14 mouse cellular contexts compared by ENCODE assay signal in the genomic region with DNA sequence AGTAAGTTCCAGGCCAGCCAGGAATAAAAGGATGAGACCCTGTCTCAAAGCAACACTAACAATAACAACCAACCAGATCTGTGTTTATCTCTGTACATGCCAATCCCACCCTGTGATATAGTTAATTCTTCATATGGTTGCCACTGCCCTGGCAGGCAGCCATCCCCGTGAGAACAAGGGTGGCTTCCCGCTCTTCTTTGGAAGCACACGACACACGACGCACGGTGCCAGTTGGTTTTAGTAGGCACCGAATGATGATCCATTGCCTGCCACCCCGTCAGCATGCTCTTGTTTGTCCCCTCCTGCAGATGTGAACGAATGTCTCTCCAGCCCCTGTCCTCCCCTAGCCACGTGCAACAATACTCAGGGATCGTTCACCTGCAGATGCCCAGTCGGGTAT.
"Had no signal": no experiment of that assay in that cellular context is flagged by ENCODE, and none has a peak within 500 bp of the region (broad histone marks: within the 10 kb centered on the region; RNA-seq: fewer than 3 reads in every experiment).

No protein-coding gene starts in this region.

- H3K9me3 ChIP-seq: limb, embryonic 10.5 days; liver, embryonic 12.5 days; lung, embryonic 15.5 days; midbrain, embryonic 13.5 days; stomach, embryonic 15.5 days had no signal

- H3K27ac ChIP-seq: limb, embryonic 10.5 days; lung, embryonic 15.5 days; midbrain, embryonic 13.5 days; stomach, embryonic 15.5 days had no signal

- H3K27me3 ChIP-seq: liver, embryonic 12.5 days; lung, embryonic 15.5 days; midbrain, embryonic 13.5 days; stomach, embryonic 15.5 days had no signal

- ATAC-seq: liver, embryonic 12.5 days; liver, postnatal 0 days; midbrain, embryonic 13.5 days had no signal

- H3K4me3 ChIP-seq: layer of hippocampus, adult 2 months; limb, embryonic 10.5 days; liver, embryonic 12.5 days; lung, embryonic 15.5 days; midbrain, embryonic 13.5 days; stomach, embryonic 15.5 days had no signal

- H3K4me1 ChIP-seq: lung, embryonic 15.5 days had no signal

- H3K36me3 ChIP-seq: stomach, embryonic 15.5 days had no signal

- H3K4me2 ChIP-seq: lung, embryonic 15.5 days; midbrain, embryonic 13.5 days; stomach, embryonic 15.5 days had no signal

- DNase-seq: kidney, adult 18-20 months; kidney, postnatal 10 days; kidney, postnatal 4 days; liver, postnatal 0 days; lung, postnatal 36 days; right cerebral cortex, adult 18-20 months; right cerebral cortex, postnatal 25 days; thymus, postnatal 36 days had no signal

- H3K9ac ChIP-seq: liver, embryonic 12.5 days; liver, postnatal 0 days; lung, embryonic 15.5 days; midbrain, embryonic 13.5 days; stomach, embryonic 15.5 days had no signal
